Mouse (Mus musculus) C2C12 (cell line): Measurements from ENCODE around the gene Jmjd6. TPM values are rescaled to one million over a fixed set of nuclear protein-coding genes. Genes with fewer than 3 reads are reported as not detected.

ENCODE experiments used
- H3K27me3 ChIP-seq: one replicate; pipeline ENCODE4 v1.6.1; 2011; ENCODE audit not compliant: control insufficient read depth, insufficient read depth, insufficient read length
- H3K36me3 ChIP-seq: one replicate; pipeline ENCODE4 v1.6.1; 2011; ENCODE audit not compliant: control insufficient read depth, insufficient read depth
- H3K4me3 ChIP-seq: one replicate; pipeline ENCODE4 v1.5.1; 2011; ENCODE audit warnings: mild to moderate bottlenecking, control low read depth; ENCODE audit not compliant: poor library complexity, insufficient read depth, severe bottlenecking
- H3K79me2 ChIP-seq: one replicate; pipeline ENCODE4 v1.6.1; 2011; ENCODE audit not compliant: control insufficient read depth, insufficient read depth
- H3K79me3 ChIP-seq: one replicate; pipeline ENCODE4 v1.6.1; 2011; ENCODE audit warnings: low read depth, control low read depth
- H3ac ChIP-seq: one replicate; pipeline ENCODE3; 2011; ENCODE audit warnings: low read depth; ENCODE audit not compliant: control insufficient read depth, insufficient read length
- CEBPB ChIP-seq: IDR thresholded peaks from one replicate; pipeline ENCODE4 v1.6.1; 2011; ENCODE audit warnings: low read depth, mild to moderate bottlenecking, control low read depth, moderate library complexity
- CTCF ChIP-seq: IDR thresholded peaks from one replicate; pipeline ENCODE4 v1.5.1; 2011; ENCODE audit not compliant: control insufficient read depth, insufficient read depth, insufficient read length
- FOSL1 ChIP-seq: IDR thresholded peaks from one replicate; pipeline ENCODE4 v1.8.0; 2011; ENCODE audit warnings: mild to moderate bottlenecking, low read length; ENCODE audit not compliant: poor library complexity, insufficient read depth, severe bottlenecking
- MAX ChIP-seq: IDR thresholded peaks from one replicate; pipeline ENCODE4 v1.6.1; 2011; ENCODE audit warnings: mild to moderate bottlenecking, control low read depth
- MYOD1 ChIP-seq: IDR thresholded peaks from one replicate; pipeline ENCODE4 v1.6.1; 2011; ENCODE audit warnings: low read depth; ENCODE audit not compliant: control insufficient read depth, insufficient read length
- MYOG ChIP-seq: IDR thresholded peaks from one replicate; pipeline ENCODE4 v1.6.1; 2011; ENCODE audit not compliant: control insufficient read depth, insufficient read length; ENCODE audit errors: extremely low read depth
- USF1 ChIP-seq: IDR thresholded peaks from one replicate; pipeline ENCODE4 v1.6.1; 2011; ENCODE audit warnings: low read depth, mild to moderate bottlenecking, control low read depth, moderate library complexity
- polyA plus RNA-seq: library from polyadenylated mRNA; unstranded; fragments of >200 nt; fragmentation: generic; extraction: Trizol; gene quantifications from one replicate; pipeline ENCODE4 v1.2.1, GENCODE M21; 2012; ENCODE audit warnings: missing spikeins

The Jmjd6 gene
- polyA plus RNA-seq, 1 experiment: 74.4 TPM

DNA sequence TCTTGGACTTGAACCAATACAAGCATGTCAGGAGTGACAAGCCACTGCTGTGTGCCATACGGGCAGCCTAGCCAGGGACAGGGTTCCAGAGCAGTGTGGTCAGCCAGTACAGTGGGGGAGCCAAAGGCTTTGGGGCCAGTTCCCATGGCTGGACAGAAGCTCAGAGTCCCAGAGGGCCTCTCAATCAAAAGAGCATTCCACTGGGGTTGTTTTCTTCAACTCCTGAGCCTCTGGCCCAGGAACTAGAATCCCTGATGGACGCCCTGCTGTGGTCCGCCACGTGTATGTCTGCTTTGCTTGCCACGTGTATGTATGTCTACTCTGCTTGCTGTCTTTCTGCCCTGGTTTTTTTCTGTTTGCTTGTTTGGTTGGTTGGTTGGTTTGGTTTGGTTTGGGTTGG lies 42.1 kb downstream of the Jmjd6 start:
- H3K36me3 ChIP-seq: peaks cover 4% of the 10 kb centered on the region
- no peak for TF ChIP-seq CTCF
- TF ChIP-seq CEBPB: no peak
- TF ChIP-seq FOSL1: no peak
- no peak for TF ChIP-seq MAX
- no peak for TF ChIP-seq MYOD1
- TF ChIP-seq MYOG: no peak
- no peak for TF ChIP-seq USF1
- no peak overlapping the region for H3K4me3 ChIP-seq
- no peaks in the 10 kb centered on the region for H3K79me3 ChIP-seq
- H3K27me3 ChIP-seq: no peaks in the 10 kb centered on the region
- no peaks in the 10 kb centered on the region for H3K79me2 ChIP-seq
- H3ac ChIP-seq: no peak overlapping the region

DNA sequence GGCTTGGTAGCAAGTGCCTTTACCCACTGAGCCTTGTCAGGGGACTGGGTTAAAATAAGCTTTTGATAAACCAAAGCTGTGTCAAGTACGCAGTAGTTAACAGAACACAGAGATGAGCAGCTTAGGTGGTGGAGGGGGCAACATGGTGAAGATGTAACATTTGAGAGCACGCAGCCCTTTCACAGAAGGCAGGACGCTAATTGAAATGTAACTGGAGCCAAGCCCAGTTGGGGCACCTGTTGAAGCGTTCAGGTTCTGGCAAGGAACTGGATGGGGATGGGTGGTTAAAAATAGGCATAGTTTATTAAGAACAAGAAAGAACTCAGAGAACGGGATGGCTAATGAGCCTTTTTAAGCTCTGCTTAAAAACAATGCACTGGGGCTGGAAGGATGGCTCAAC lies 43.9 kb downstream of the Jmjd6 start:
- no peaks in the 10 kb centered on the region for H3K79me3 ChIP-seq
- H3ac ChIP-seq: no peak overlapping the region
- H3K27me3 ChIP-seq: no peaks in the 10 kb centered on the region
- H3K79me2 ChIP-seq: no peaks in the 10 kb centered on the region
- H3K36me3 ChIP-seq: peaks cover 4% of the 10 kb centered on the region
- TF ChIP-seq MYOG: no peak
- TF ChIP-seq MAX: no peak
- TF ChIP-seq MYOD1: no peak
- no peak for TF ChIP-seq CEBPB
- TF ChIP-seq USF1: no peak
- no peak for TF ChIP-seq CTCF
- TF ChIP-seq FOSL1: no peak
- H3K4me3 ChIP-seq: no peak overlapping the region

Other genes with a start within 250 kb of the Jmjd6 start
- gene Rhbdf2, start 216.4 kb downstream of the Jmjd6 start, polyA plus RNA-seq: 1.9 TPM
- gene Prcd, start 189.9 kb downstream of the Jmjd6 start, polyA plus RNA-seq: 1.2 TPM
- gene Cygb, start 189.1 kb downstream of the Jmjd6 start, polyA plus RNA-seq: 0.95 TPM
- gene St6galnac1, start 67.9 kb downstream of the Jmjd6 start, polyA plus RNA-seq: not detected
- 70.2 TPM for gene Mxra7, start 15.4 kb downstream of the Jmjd6 start, polyA plus RNA-seq
- gene Mettl23, start 171 bp downstream of the Jmjd6 start, polyA plus RNA-seq: 15.1 TPM
- gene Mfsd11, start 9.0 kb upstream of the Jmjd6 start, polyA plus RNA-seq: 34.0 TPM
- gene Srsf2, start 9.6 kb upstream of the Jmjd6 start, polyA plus RNA-seq: 326 TPM
- not detected for gene Mgat5b, start 75.4 kb upstream of the Jmjd6 start, polyA plus RNA-seq